Mouse (Mus musculus): ENCODE measurements around the gene Klk1b27.
"Not testable (repeated sequence)": the region's sequence is repeated elsewhere in the genome, so short reads cannot be mapped to it uniquely, and the experiment has no call there.

Gene Klk1b27

DNA sequence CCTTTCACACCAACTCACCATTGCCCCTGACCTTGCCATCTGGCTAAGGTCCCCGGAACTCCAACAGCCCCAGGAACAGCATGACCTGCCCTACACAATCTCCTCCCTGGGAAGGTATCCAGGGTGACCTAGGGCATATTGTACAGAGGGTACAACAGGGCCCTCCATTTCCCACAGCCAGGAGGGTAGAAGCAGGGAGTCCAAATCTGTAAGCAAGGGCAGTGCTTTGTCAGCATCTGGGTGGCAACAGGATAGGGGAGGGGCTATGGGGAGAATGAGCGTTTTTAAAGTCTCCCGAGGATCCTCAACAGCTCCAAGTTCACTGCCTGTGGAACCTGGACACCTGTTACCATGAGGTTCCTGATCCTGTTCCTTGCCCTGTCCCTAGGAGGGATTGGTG lies at the start of gene Klk1b27:
Gene Klk1b27 (plus strand): TSS at position 301 of the 400 bp plus-strand sequence.
- DNase-seq: not testable (repeated sequence)

DNA sequence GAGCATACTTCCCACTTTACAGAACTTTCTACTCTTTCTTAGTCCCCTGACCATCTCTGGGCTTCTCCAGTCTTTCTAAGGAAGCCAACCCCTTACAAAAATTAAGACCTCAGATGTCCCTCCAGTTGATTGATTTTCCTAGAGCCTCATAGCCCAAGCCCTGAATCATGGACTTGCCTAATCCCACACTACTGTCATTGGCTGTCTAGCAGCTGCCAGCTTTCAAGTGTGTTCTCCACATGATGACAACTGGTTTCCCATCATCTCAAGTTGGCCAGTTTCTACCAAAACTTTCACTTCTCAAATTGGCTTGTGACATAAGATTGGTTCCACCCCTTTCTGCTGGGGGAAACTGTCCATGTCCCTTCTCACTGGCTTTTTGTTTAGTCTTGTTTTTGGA lies 47.2 kb upstream of the Klk1b27 start:
- DNase-seq: no peak

DNA sequence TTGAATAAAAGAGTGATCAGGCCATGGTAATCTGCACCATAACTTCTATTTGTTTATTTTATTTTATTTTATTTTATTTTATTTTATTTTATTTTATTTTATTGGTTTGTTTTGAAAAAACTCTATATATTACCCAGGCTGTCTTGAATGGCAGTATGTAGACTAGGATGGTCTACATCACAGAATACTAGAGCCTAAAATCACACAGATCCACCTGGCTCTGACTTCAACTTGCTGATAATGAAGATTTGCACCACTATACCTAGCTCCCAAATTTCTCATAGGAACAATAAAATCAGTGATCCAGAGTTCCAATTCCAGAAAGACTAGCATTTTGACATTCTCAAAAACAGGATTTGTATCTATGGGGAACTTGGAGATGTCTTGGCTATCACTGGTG lies 40.2 kb upstream of the Klk1b27 start, which contains the start of gene Klk1b26:
Gene Klk1b26 (plus strand): TSS at position 301 of the 400 bp plus-strand sequence.
- not testable (repeated sequence) for DNase-seq

DNA sequence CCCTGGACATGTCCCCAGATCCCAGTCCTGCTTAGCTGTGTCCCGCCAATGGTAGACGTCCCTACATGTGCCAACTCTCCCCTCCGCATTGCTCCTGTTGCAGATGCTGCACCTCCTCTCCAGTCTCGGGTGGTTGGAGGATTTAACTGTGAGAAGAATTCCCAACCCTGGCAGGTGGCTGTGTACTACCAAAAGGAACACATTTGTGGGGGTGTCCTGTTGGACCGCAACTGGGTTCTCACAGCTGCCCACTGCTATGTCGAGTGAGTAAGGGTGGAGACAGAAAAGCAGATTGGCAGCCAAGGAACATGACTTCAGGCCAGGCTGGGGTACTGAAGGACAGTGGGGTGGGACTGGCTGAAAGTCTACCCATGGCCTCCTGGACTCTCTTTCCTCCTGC lies 37.4 kb upstream of the Klk1b27 start:
- DNase-seq: not testable (repeated sequence)

DNA sequence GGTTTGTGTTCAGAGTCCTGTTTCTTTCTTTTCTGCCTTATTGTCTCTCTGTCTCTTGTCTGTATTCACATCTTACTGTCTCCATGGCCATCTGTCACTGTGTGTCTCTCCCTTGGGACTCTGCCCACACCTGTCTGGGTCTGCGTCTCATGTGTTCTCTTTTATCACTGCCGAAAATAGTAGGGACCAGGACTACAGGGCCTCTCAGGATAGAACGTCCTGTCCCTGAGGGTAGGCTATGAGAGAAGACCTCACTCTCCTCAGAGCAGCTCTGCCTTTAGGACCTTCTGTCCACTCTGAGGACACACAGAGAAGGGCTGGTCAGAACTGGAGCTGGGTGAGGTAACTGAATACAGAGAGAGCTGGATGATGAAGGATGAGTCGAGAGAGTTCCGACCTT lies 37.0 kb upstream of the Klk1b27 start:
- DNase-seq: no peak

DNA sequence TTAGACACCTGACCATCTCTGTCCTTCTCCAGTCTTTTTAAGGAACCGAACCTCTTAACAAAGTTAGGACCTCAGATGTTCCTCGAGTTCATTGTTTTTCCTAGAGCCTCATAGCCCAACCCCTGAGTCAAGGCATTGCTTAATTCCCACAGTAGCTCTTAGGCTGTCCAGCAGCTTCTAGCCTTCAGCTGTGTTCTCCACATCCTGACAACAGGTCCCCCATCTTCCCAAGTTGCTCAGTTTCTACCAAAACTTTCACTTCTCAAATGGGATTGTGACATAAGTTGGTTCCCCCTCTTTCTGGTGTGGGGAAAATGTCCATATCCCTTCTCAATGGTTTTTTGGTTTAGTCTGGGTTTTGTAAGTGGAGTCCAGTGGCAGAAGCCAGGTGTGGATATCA lies 20.0 kb downstream of the Klk1b27 start:
- DNase-seq: no peak

GRCm38 (mm10) chr7:44077703-44078102 lies 25.6 kb downstream of the Klk1b27 start:
- DNase-seq: no peak

GRCm38 (mm10) chr7:44096111-44096510 lies 44.0 kb downstream of the Klk1b27 start:
- no peak for DNase-seq

- DNase-seq: not testable (repeated sequence)
These were observed 49.9 kb downstream of the Klk1b27 start, which contains the start of gene Klk1b21 for GRCm38 (mm10) chr7:44102028-44102427. Gene Klk1b21 (plus strand): TSS chr7:44102328.

Measured in cerebellum, adult 8-10 months (tissue).